Mouse (Mus musculus) kidney, adult 2 months (tissue): ENCODE results near the gene 4930426L09Rik.

Experiments used
- CTCF ChIP-seq: fragments of 200-500 bp; conservative IDR thresholded peaks from 2 replicates; pipeline ENCODE4 v1.5.1; 2011; ENCODE audit warnings: low read depth, mild to moderate bottlenecking, control low read depth, low read length, moderate library complexity, mixed read lengths; ENCODE audit not compliant: insufficient read depth, insufficient read length
- POLR2A ChIP-seq: fragments of 200-500 bp; IDR thresholded peaks from one replicate; pipeline ENCODE4 v1.6.1; 2011; ENCODE audit warnings: low read depth, low read length, control low read depth

DNA sequence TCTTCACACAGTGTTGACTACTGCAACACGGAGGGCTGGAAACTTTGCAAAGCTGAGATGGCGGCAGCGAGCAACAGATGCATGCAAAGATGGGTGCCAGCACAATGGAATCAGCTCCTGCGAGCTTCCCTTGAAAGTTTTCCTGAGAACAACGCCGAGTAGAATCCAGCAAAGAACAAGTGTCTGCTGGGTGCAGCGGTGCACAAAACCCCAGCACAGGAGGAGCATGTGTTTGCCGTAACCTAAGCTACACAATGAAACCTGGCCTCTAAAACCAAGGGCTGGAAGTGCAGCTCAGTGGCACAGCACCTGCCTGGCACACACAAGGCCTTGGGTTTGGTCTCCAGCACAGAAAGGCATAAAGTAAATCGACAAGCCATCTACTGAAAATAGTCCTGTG, 40.1 kb upstream of the 4930426L09Rik start:
- TF ChIP-seq CTCF, result no peak
- TF ChIP-seq POLR2A, result no peak
